Comparison of ENCODE assay signal across 8 mouse cellular contexts in the genomic region with DNA sequence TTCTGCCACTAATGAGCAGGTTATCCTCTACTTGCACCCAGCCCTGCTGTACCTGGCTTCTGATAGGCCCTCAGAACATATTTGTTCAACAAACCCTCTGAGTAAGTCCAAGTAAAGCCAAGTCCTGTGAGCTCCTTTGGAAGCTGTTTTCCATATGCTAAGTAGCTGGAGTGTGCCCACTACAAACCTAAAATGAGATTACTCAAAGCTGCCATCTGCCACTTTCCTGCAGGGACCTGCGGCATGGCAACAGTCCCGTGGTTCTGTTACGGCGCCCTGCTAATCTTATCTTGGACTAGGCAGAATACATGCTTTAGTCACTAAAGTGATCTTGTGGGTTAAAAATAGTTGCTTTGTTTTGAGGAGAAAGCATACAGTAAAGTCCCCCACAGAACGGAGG. TPM values are rescaled to one million over a fixed set of nuclear protein-coding genes. Genes with fewer than 3 reads are reported as not detected.
DNase-seq lines count a peak whose midpoint lies in the region; ATAC-seq lines count a peak whose summit lies in the region.
"Had no signal": no experiment of that assay in that cellular context is flagged by ENCODE, and none has a peak within 500 bp of the region (broad histone marks: within the 10 kb centered on the region; RNA-seq: fewer than 3 reads in every experiment).

No protein-coding gene starts in this region.

- no peaks in the 10 kb centered on the region for H3K27me3 ChIP-seq in midbrain, embryonic 14.5 days (ENCODE audit: control insufficient read depth, insufficient read depth, low read length)
- no peaks in the 10 kb centered on the region for H3K27me3 ChIP-seq in midbrain, embryonic 11.5 days (ENCODE audit: control insufficient read depth, insufficient read depth, low read length)
- no peaks in the 10 kb centered on the region for H3K27me3 ChIP-seq in liver, embryonic 11.5 days (replicated peaks; ENCODE audit: control insufficient read depth, insufficient read depth, low read length)
- H3K27me3 ChIP-seq: limb, embryonic 13.5 days had no signal

- WGBS in midbrain, embryonic 14.5 days: 42% methylated on average over 5 of the region's 5 CpGs
- 78% methylated on average over 5 of the region's 5 CpGs for WGBS in midbrain, embryonic 11.5 days
- 26% methylated on average over 5 of the region's 5 CpGs for WGBS in liver, embryonic 11.5 days

- H3K4me2 ChIP-seq in midbrain, embryonic 14.5 days (ENCODE audit: low read length): no peak overlapping the region
- H3K4me2 ChIP-seq in midbrain, embryonic 11.5 days: no peak overlapping the region
- H3K4me2 ChIP-seq in liver, embryonic 11.5 days: 0 out of 2 replicates have a peak overlapping the region, but pooled peaks have one; percentile 16
- H3K4me2 ChIP-seq: limb, embryonic 13.5 days had no signal

- no peak overlapping the region for H3K9ac ChIP-seq in midbrain, embryonic 14.5 days (replicated peaks; ENCODE audit: low read length)
- no peak overlapping the region for H3K9ac ChIP-seq in midbrain, embryonic 11.5 days (ENCODE audit: low read length)
- H3K9ac ChIP-seq in liver, embryonic 11.5 days (ENCODE audit: low read depth, low read length): no peak overlapping the region
- H3K9ac ChIP-seq: limb, embryonic 13.5 days had no signal

- H3K27ac ChIP-seq in midbrain, embryonic 14.5 days (replicated peaks; ENCODE audit: low read depth, low read length): no peak overlapping the region
- no peak overlapping the region for H3K27ac ChIP-seq in midbrain, embryonic 11.5 days (ENCODE audit: low read depth, low read length)
- H3K27ac ChIP-seq in liver, embryonic 11.5 days (ENCODE audit: low read depth, low read length): no peak overlapping the region
- H3K27ac ChIP-seq: limb, embryonic 13.5 days had no signal

- H3K36me3 ChIP-seq in midbrain, embryonic 14.5 days (ENCODE audit: control insufficient read depth, insufficient read depth, low read length): no peaks in the 10 kb centered on the region
- H3K36me3 ChIP-seq in midbrain, embryonic 11.5 days (ENCODE audit: control insufficient read depth, insufficient read depth, low read length): no peaks in the 10 kb centered on the region
- no peaks in the 10 kb centered on the region for H3K36me3 ChIP-seq in liver, embryonic 11.5 days (ENCODE audit: control insufficient read depth, insufficient read depth, low read length)
- H3K36me3 ChIP-seq: limb, embryonic 13.5 days had no signal

- intact Hi-C loops in gastrocnemius, postnatal 36 days (cut with DNase I): no loop called here

- H3K4me3 ChIP-seq in midbrain, embryonic 14.5 days (replicated peaks; ENCODE audit: low read depth, low read length): no peak overlapping the region
- H3K4me3 ChIP-seq in midbrain, embryonic 11.5 days (ENCODE audit: low read depth, low read length): no peak overlapping the region
- no peak overlapping the region for H3K4me3 ChIP-seq in liver, embryonic 11.5 days (ENCODE audit: low read depth, low read length)
- H3K4me3 ChIP-seq: limb, embryonic 13.5 days had no signal

- DNase-seq in midbrain, embryonic 14.5 days: peak; percentile 46
- no peak for DNase-seq in midbrain, embryonic 11.5 days (ENCODE audit: low spot score, missing footprints)
- peak; percentile 72 to 87 for DNase-seq in frontal cortex, adult 2 months (ENCODE audit: extremely low spot score in 1 of 2, low spot score in 1 of 2)
- no peak for DNase-seq in liver, embryonic 11.5 days (ENCODE audit: low spot score)
- no peak for DNase-seq in gastrocnemius, postnatal 36 days
- DNase-seq in spleen, adult 12 weeks (ENCODE audit: low spot score): no peak

- no peak; the same call in 1 of the 2 replicates for ATAC-seq in midbrain, embryonic 14.5 days (ENCODE audit: low FRiP score, low TSS enrichment)
- no peak for ATAC-seq in midbrain, embryonic 11.5 days (ENCODE audit: low FRiP score)
- ATAC-seq in liver, embryonic 11.5 days (replicated peaks; ENCODE audit: low FRiP score): peak; percentile 49; the same call in 1 of the 2 replicates
- no peak for ATAC-seq in inflammation-experienced regulatory T-cells, adult 6 months

- no peaks in the 10 kb centered on the region for H3K9me3 ChIP-seq in midbrain, embryonic 14.5 days (ENCODE audit: control insufficient read depth, low read length)
- H3K9me3 ChIP-seq in midbrain, embryonic 11.5 days (ENCODE audit: control insufficient read depth, low read length): no peaks in the 10 kb centered on the region
- H3K9me3 ChIP-seq in liver, embryonic 11.5 days (ENCODE audit: control insufficient read depth, low read length): no peaks in the 10 kb centered on the region
- H3K9me3 ChIP-seq: limb, embryonic 13.5 days had no signal

- H3K4me1 ChIP-seq in midbrain, embryonic 14.5 days (ENCODE audit: control insufficient read depth, insufficient read depth, low read length): peaks cover 12% of the 10 kb centered on the region
- H3K4me1 ChIP-seq in midbrain, embryonic 11.5 days (ENCODE audit: control insufficient read depth, insufficient read depth, low read length): peaks cover 5% of the 10 kb centered on the region; the same call in 1 of the 2 replicates
- H3K4me1 ChIP-seq in liver, embryonic 11.5 days (replicated peaks; ENCODE audit: control insufficient read depth, insufficient read depth, low read length): peaks cover 53% of the 10 kb centered on the region

RNA-seq across cellular contexts. Expression of a gene that starts 32.4 kb away (rescaled TPM):
- polyA plus RNA-seq in midbrain, embryonic 14.5 days (2014; fragmentation: Nextera tagmentation; extraction: Ambion mirVana): 8.9 and 12.1 TPM in 2 replicates
- 4.6 and 5.4 TPM in 2 replicates for polyA plus RNA-seq in midbrain, embryonic 11.5 days (2014; fragmentation: Nextera tagmentation; extraction: Ambion mirVana)
- polyA plus RNA-seq in frontal cortex, adult 2 months (2012; rRNA removed): 20.7 and 20.9 TPM in 2 replicates
- 6.7 and 9.3 TPM in 2 replicates for polyA plus RNA-seq in liver, embryonic 11.5 days (2014; fragmentation: Nextera tagmentation; extraction: Ambion mirVana)
- polyA plus RNA-seq in inflammation-experienced regulatory T-cells, adult 6 months (2017; shearing (Covaris generic)): 1 to 10 TPM in 1 of 3 experiments, under 1 TPM in 2; 0.78 to 2.0 (median 0.92) TPM
- 1 to 10 TPM; 6.3 to 7.8 TPM for total RNA-seq in gastrocnemius, postnatal 36 days (2021)

Comparison
In these comparisons a context has a peak if more than half of its experiments do, and no peak if none do; other contexts are left out.
1. DNase-seq: peak in midbrain, embryonic 14.5 days (single experiment) and frontal cortex, adult 2 months (2 of 2); none in midbrain, embryonic 11.5 days (single experiment), liver, embryonic 11.5 days (single experiment), gastrocnemius, postnatal 36 days (0 of 2) and spleen, adult 12 weeks (single experiment).